Mouse (Mus musculus) olfactory bulb, adult 2 months (tissue): ENCODE data around the gene Frmd4a. TPM values are rescaled to one million over a fixed set of nuclear protein-coding genes. Genes with fewer than 3 reads are reported as not detected.

ENCODE experiments used
- H3K27ac ChIP-seq: fragments of 200-500 bp; 2 replicates; pipeline ENCODE4 v1.5.1; 2012; ENCODE audit warnings: low read depth, low read length; ENCODE audit not compliant: insufficient read depth
- H3K4me1 ChIP-seq: fragments of 200-500 bp; 2 replicates; pipeline ENCODE4 v1.6.1; 2012; ENCODE audit warnings: low read length; ENCODE audit not compliant: control insufficient read depth, insufficient read depth
- H3K4me3 ChIP-seq: fragments of 200-500 bp; 2 replicates; pipeline ENCODE4 v1.5.1; 2012; ENCODE audit warnings: mild to moderate bottlenecking, low read depth, low read length, moderate library complexity; ENCODE audit not compliant: insufficient read depth
- CTCF ChIP-seq: fragments of 200-500 bp; IDR thresholded peaks from 2 replicates; pipeline ENCODE4 v1.5.1; 2012; ENCODE audit warnings: low read depth, mild to moderate bottlenecking, low read length, moderate library complexity; ENCODE audit not compliant: insufficient read depth
- POLR2A ChIP-seq: fragments of 200-500 bp; IDR thresholded peaks from 2 replicates; pipeline ENCODE4 v1.6.1; 2012; ENCODE audit warnings: mild to moderate bottlenecking, low read depth, low read length, moderate library complexity; ENCODE audit not compliant: insufficient read depth
- WGBS: fragments of 180-500 bp; shearing (Covaris S2); methylation state at CpG from one replicate; pipeline ENCODE4 v1.1.7; 2018; 5-methylcytosine and 5-hydroxymethylcytosine counted together
- polyA plus RNA-seq: library from polyadenylated mRNA; stranded (reverse); fragments of >200 nt; gene quantifications from 2 replicates; pipeline ENCODE4 v1.2.4, GENCODE M21; 2012; ENCODE audit warnings: low replicate concordance; ENCODE audit not compliant: missing spikeins, insufficient read depth, insufficient read length

Gene Frmd4a
- polyA plus RNA-seq, 1 experiment, result not detected

DNA sequence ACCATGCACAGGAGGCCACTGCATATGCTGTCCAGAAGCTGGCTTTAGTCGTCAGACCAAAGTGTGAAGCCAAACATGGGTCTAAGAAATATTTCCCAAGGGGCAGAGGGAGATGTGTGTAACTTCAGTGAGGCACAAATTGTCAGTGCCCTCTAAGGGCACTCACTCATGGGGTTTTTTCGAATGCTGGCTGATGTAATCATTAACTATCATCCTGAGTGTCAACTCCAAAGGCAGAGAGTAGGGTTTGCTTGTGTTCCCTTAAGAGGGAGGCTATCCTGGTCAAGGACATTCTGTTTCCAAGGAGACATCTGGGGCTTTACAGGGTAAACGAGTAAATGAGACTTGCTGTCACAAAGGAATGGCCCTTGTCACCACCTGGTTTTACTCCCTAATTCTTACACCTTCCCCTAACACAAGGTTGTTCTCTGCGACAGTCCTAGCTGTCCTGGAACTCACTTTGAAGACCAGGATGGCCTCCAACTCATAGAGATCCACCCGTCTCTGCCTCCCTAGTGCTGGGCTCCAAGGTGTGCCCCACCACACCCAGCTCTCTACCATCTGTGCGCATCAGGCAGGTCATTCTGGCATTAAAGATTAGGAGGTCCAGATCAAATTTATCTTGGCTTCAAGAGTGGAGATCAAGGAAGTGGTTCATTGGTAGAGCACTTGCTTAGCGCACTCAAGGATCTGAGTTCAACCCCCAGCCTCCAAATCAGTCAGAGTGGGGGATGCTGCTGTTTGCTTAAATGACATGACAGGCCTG lies 555.2 kb downstream of the Frmd4a start:
- Histone ChIP-seq H3K27ac (no peak overlapping the region), H3K4me3 (no peak overlapping the region), H3K4me1 (peaks cover 6% of the 10 kb centered on the region; the same call in 1 of the 2 replicates)
- WGBS, result 90% methylated on average over 7 of the region's 7 CpGs
- TF ChIP-seq POLR2A (no peak), CTCF (no peak)

DNA sequence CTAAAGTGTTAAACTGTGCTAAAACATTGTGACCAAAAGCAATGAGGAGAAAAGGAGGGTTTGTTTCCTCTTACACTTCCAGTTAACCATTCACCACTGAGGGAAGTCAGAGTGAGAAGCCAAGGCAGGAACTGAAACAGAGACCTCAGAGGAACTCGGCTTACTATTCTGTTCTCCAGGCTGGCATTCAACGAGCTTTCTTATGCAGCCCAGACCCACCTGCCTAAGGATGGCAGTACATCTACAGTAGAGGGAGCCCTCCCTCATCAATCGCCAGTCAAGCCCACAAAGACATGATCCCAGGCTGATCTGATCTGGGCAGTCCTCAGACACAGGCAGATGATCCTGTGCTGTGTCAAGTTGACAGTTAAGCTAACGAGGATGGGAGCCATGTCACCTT lies 555.9 kb downstream of the Frmd4a start:
- Histone ChIP-seq H3K4me1 (peaks cover 6% of the 10 kb centered on the region; the same call in 1 of the 2 replicates), H3K27ac (no peak overlapping the region), H3K4me3 (no peak overlapping the region)
- TF ChIP-seq POLR2A (no peak), CTCF (no peak)
- WGBS, result 66% methylated on average over 4 of the region's 4 CpGs

DNA sequence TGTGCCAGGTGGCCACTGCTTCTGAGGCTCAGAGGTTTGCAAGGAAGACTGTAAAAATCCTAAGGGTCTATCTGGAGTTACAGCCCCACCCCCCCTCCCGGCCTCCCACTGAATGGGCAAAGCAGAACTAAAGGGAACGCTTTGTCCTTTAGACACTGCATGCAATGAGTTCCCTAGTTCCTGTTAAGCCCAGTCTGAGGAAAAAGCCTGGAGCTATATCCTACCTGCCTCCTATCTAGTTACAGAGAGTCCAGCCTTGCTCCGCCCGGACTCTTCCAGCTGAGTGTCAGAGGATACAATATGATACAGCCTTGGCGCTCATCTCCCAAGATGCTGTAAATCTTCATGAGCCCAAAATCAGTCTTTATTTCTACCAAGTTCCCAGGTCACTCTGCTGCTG lies 556.7 kb downstream of the Frmd4a start:
- Histone ChIP-seq H3K27ac (no peak overlapping the region), H3K4me1 (peaks cover 6% of the 10 kb centered on the region; the same call in 1 of the 2 replicates), H3K4me3 (no peak overlapping the region)
- TF ChIP-seq CTCF (no peak), POLR2A (no peak)
- WGBS, result 81% methylated on average over 5 of the region's 5 CpGs

DNA sequence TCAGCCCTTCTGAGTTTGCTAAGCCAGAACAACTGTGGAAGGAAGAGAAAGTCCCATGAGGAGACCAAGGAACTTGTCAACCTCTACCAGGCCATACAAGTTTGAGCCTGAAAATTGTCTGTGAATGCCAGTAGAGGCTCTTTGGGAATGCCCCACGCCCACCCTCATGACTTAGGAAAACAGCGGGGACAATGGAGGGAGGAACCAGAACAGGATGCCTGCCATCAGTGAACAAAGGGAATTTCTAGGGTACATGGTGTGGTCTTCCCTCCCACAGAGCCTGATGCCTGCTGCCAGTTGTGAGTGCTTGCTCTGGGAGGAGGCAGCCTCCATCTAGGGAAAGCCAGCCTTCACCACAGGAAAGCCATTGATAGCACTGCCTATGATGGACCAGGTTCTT lies 557.6 kb downstream of the Frmd4a start:
- TF ChIP-seq CTCF (no peak), POLR2A (no peak)
- 47% methylated on average over 2 of the region's 2 CpGs for WGBS
- Histone ChIP-seq H3K4me1 (peaks cover 6% of the 10 kb centered on the region; the same call in 1 of the 2 replicates), H3K27ac (no peak overlapping the region), H3K4me3 (no peak overlapping the region)

DNA sequence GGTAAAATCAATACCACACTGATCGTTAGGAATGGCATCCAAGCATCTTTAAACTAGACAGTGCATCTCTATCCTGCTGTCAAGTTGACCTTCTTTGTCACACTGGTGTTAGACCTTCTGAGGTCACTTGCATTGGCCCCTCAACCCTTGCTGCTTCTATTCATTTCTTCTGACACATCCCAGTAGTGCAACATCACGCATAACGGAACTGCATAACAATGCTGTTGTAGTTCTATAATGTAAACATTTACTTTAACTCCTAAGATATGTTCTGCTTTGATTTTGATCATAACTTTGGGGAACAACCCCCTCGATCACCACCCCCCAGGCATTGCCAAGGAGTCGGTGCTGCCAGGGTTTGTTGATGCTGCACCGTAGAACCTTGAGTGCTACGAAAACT lies 558.5 kb downstream of the Frmd4a start:
- 80% methylated on average over 7 of the region's 7 CpGs for WGBS
- H3K27ac ChIP-seq, result no peak overlapping the region
- no peak overlapping the region for H3K4me3 ChIP-seq
- TF ChIP-seq CTCF (no peak), POLR2A (no peak)
- peaks cover 9% of the 10 kb centered on the region; the same call in 1 of the 2 replicates for H3K4me1 ChIP-seq

DNA sequence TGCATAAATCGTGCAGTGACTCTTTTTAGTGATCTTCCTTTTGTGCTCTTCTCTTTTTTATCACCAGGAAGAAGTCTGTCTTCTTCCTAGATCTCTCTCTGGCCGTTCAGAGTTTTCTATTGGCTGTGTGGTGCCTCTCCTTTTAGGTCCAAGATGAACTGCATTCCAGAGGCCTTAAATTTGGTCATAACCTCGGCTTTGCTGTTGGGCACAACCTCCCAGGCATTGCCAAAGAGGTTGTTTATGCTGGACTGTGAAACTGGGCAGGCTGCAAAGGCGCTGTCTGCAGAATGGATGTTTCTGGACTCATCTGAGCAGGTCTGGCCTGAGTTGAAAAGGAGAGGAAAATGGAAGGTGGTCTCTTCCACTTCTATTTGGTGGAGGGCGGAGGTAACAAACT lies 560.8 kb downstream of the Frmd4a start:
- 72% methylated on average over 5 of the region's 5 CpGs for WGBS
- TF ChIP-seq CTCF, result no peak
- no peak for TF ChIP-seq POLR2A
- H3K27ac ChIP-seq, result no peak overlapping the region
- H3K4me3 ChIP-seq, result no peak overlapping the region
- H3K4me1 ChIP-seq, result peaks cover 9% of the 10 kb centered on the region; the same call in 1 of the 2 replicates

DNA sequence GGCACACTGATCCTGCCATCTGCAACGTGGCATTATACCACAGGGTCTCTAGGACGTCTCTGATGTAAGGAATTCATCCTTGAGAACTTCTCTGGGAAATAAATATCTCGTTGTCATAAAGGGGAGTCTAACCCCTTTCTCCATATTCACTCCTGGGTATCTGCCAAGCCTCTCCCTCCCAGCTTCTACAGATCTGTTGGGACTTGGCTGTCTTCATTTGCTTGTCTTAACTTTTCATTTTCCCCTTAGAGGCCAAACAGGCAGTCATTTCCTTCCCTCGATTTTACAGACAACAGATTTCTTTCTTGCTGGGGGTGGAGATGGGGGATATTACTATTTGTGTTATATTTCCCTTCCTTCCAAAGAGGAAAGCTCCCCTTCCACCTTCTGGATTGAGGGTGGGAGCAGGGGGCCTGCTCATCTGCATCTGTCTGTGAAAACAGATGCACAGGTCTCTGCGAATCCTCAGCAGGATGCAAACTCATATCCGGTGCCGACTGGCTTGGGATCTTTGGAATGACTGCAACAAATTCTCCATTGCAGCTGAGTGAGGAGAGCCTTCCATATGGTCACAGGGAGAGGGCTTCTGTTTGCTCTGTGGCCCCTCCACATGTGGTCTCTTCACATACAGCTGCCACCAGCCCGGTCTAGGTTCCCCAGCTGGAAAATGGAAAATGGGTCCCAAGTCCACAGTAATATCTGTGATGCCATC lies 562.0 kb downstream of the Frmd4a start:
- H3K4me3 ChIP-seq, result no peak overlapping the region
- WGBS, result 76% methylated on average over 8 of the region's 8 CpGs
- TF ChIP-seq POLR2A (no peak), CTCF (no peak)
- peaks cover 9% of the 10 kb centered on the region; the same call in 1 of the 2 replicates for H3K4me1 ChIP-seq
- no peak overlapping the region for H3K27ac ChIP-seq

DNA sequence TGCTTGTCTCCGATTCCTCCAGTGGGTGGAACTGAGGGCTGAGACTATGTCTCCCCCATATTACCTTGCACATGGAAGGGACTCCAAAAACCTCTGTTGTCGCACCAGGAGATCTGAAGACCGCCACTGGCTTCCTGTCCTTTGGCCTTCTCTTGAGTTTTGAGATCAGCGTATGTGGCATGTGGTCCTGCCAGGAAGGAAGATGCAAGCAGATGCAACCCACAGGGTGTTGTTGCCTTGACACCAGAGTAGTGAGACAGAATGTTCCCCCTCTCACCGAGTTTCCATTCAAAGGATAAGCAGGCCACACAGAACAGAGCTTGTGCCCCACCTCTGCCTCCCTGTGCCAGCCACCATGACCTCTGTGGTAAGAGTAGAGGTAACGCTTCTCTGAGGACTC lies 563.1 kb downstream of the Frmd4a start:
- no peak overlapping the region for H3K27ac ChIP-seq
- TF ChIP-seq CTCF, result no peak
- TF ChIP-seq POLR2A, result no peak
- H3K4me1 ChIP-seq, result peaks cover 6% of the 10 kb centered on the region; the same call in 1 of the 2 replicates
- H3K4me3 ChIP-seq, result no peak overlapping the region
- 72% methylated on average over 6 of the region's 6 CpGs for WGBS

DNA sequence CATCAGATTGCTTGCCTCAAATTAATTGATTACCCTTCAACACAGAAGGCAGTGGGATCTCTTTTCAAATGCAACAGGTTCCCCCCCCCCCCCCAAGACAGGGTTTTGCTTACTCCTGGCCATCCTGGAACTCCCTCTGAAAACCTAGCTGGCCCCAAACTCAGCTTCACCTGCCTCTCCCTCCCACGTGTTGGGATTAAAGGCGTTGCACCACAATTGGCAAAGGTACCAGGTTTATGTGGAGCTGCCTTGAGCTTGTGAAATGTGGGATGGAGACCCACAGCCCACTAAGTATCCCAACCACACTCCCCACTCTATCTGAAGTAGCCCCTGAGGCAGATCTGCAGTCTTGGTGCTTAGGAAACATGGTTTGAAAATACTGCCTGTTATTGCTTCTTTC lies 565.4 kb downstream of the Frmd4a start:
- no peak overlapping the region for H3K27ac ChIP-seq
- H3K4me1 ChIP-seq, result peaks cover 6% of the 10 kb centered on the region; the same call in 1 of the 2 replicates
- TF ChIP-seq POLR2A (no peak), CTCF (no peak)
- H3K4me3 ChIP-seq, result no peak overlapping the region
- 80% methylated on average over 2 of the region's 2 CpGs for WGBS
